Mouse (Mus musculus) heart, embryonic 11.5 days (tissue): ENCODE results near the gene Ifitm6. TPM values are rescaled to one million over a fixed set of nuclear protein-coding genes. Genes with fewer than 3 reads are reported as not detected.
A peak's percentile ranks its signal among the peaks of the same experiment; 100 is the strongest.

Experiments used
- ATAC-seq: fragments of 200-750 bp; cut with Nextera tagmentation; replicated peaks from 2 replicates; pipeline ENCODE4 v1.8.0; 2017; ENCODE audit warnings: moderate library complexity; ENCODE audit not compliant: insufficient number of reproducible peaks, low FRiP score, low TSS enrichment
- H3K27ac ChIP-seq: fragments of 300-500 bp; sonication (generic); 2 replicates; pipeline ENCODE4 v1.5.1; 2014; ENCODE audit warnings: mild to moderate bottlenecking, low read depth, low read length
- H3K27me3 ChIP-seq: fragments of 300-500 bp; sonication (generic); 2 replicates; pipeline ENCODE4 v1.6.1; 2014; ENCODE audit warnings: mild to moderate bottlenecking, low read length, mixed read lengths; ENCODE audit not compliant: control insufficient read depth, insufficient read depth
- H3K36me3 ChIP-seq: fragments of 300-500 bp; sonication (generic); 2 replicates; pipeline ENCODE4 v1.6.1; 2014; ENCODE audit warnings: mild to moderate bottlenecking, low read length, moderate library complexity, mixed read lengths; ENCODE audit not compliant: control insufficient read depth, insufficient read depth
- H3K4me1 ChIP-seq: fragments of 300-500 bp; sonication (generic); 2 replicates; pipeline ENCODE4 v1.6.1; 2014; ENCODE audit warnings: low read length; ENCODE audit not compliant: control insufficient read depth, insufficient read depth
- H3K4me2 ChIP-seq: fragments of 300-500 bp; sonication (generic); 2 replicates; pipeline ENCODE4 v1.6.1; 2014; ENCODE audit warnings: mild to moderate bottlenecking, moderate library complexity
- H3K4me3 ChIP-seq: fragments of 300-500 bp; sonication (generic); 2 replicates; pipeline ENCODE4 v1.5.1; 2014; ENCODE audit warnings: low read depth, low read length
- H3K9ac ChIP-seq: fragments of 300-500 bp; sonication (generic); 2 replicates; pipeline ENCODE4 v1.6.1; 2014; ENCODE audit warnings: mild to moderate bottlenecking, low read depth, low read length, moderate library complexity
- H3K9me3 ChIP-seq: fragments of 300-500 bp; sonication (generic); replicated peaks from 2 replicates; pipeline ENCODE4 v1.6.1; 2016; ENCODE audit warnings: low read length; ENCODE audit not compliant: control insufficient read depth
- WGBS: fragments of 180-500 bp; shearing (Covaris S2); extraction: QIAGEN DNeasy Blood & Tissue Kit; methylation state at CpG from one replicate; pipeline ENCODE4 v1.1.7; 2014; ENCODE audit not compliant: insufficient replicate concordance; 5-methylcytosine and 5-hydroxymethylcytosine counted together
- polyA plus RNA-seq: library from polyadenylated mRNA; unstranded; fragments of >200 nt; fragmentation: Nextera tagmentation; extraction: Ambion mirVana; gene quantifications from 2 replicates; pipeline ENCODE4 v1.2.1, GENCODE M21; 2014

Ifitm6 gene
- polyA plus RNA-seq, 1 experiment from 2014 or later = 0.26 TPM

GRCm38 (mm10) chr7:141024865-141025838, 7.4 kb upstream of the Ifitm6 start:
- 52% methylated on average over 6 of the region's 6 CpGs for WGBS
- H3K4me1 ChIP-seq = no peaks in the 10 kb centered on the region
- H3K27ac ChIP-seq = no peak overlapping the region

GRCm38 (mm10) chr7:141021489-141022449, 4.0 kb upstream of the Ifitm6 start:
- no peaks in the 10 kb centered on the region for H3K4me1 ChIP-seq

More at GRCm38 (mm10) chr7:141024865-141025838, 7.4 kb upstream of the Ifitm6 start:
- Histone ChIP-seq H3K9ac (no peak overlapping the region), H3K4me3 (no peak overlapping the region), H3K27me3 (no peaks in the 10 kb centered on the region), H3K36me3 (no peaks in the 10 kb centered on the region), H3K4me2 (no peak overlapping the region), H3K9me3 (no peaks in the 10 kb centered on the region)
- ATAC-seq = 0 out of 2 replicates have a peak, but pooled peaks have one; percentile 10

DNA sequence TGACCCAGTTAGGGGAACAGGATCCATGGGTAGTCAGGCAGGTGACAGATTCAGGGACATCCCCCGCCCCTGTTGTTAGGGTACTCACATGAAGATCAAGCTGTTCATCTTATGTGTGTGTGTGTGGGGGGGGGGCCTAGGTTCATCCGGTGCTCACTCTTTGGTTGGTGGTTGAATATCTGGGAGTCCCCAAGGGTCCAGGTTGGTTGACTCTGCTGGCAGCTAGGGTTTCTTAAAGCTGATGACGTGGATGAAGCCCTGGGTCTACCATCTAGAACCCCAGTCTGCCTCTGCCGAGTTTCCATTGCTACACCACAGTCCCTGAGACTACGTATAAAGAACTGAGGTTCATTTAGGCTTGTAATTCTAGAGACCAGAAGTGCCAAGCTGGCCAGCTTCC, 1.3 kb upstream of the Ifitm6 start:
- no peak overlapping the region for H3K9ac ChIP-seq
- no peaks in the 10 kb centered on the region for H3K4me1 ChIP-seq
- H3K27ac ChIP-seq = no peak overlapping the region
- WGBS = 80% methylated on average over 5 of the region's 5 CpGs
- no peak for ATAC-seq
- no peaks in the 10 kb centered on the region for H3K9me3 ChIP-seq
- H3K27me3 ChIP-seq = 0 out of 2 replicates have a peak, but pooled peaks cover 2% of the 10 kb centered on the region
- H3K36me3 ChIP-seq = no peaks in the 10 kb centered on the region
- no peak overlapping the region for H3K4me2 ChIP-seq
- H3K4me3 ChIP-seq = no peak overlapping the region

More at GRCm38 (mm10) chr7:141021489-141022449, 4.0 kb upstream of the Ifitm6 start:
- Histone ChIP-seq H3K27me3 (no peaks in the 10 kb centered on the region), H3K36me3 (no peaks in the 10 kb centered on the region), H3K9me3 (no peaks in the 10 kb centered on the region), H3K4me2 (no peak overlapping the region), H3K9ac (no peak overlapping the region), H3K27ac (no peak overlapping the region), H3K4me3 (no peak overlapping the region)
- ATAC-seq = no peak
- WGBS = 76% methylated on average over 14 of the region's 14 CpGs

GRCm38 (mm10) chr7:141016707-141017697, 722 bp downstream of the Ifitm6 start:
- no peak overlapping the region for H3K9ac ChIP-seq
- no peak overlapping the region for H3K4me3 ChIP-seq
- 74% methylated on average over 10 of the region's 10 CpGs for WGBS
- no peaks in the 10 kb centered on the region for H3K4me1 ChIP-seq
- ATAC-seq = no peak
- no peaks in the 10 kb centered on the region for H3K9me3 ChIP-seq
- H3K27ac ChIP-seq = no peak overlapping the region
- no peak overlapping the region for H3K4me2 ChIP-seq
- 0 out of 2 replicates have a peak, but pooled peaks cover 3% of the 10 kb centered on the region for H3K27me3 ChIP-seq
- no peaks in the 10 kb centered on the region for H3K36me3 ChIP-seq

GRCm38 (mm10) chr7:141011238-141011770, 6.4 kb downstream of the Ifitm6 start:
- Histone ChIP-seq H3K4me3 (no peak overlapping the region), H3K9me3 (no peaks in the 10 kb centered on the region), H3K4me1 (peaks cover 6% of the 10 kb centered on the region; the same call in 1 of the 2 replicates), H3K36me3 (no peaks in the 10 kb centered on the region), H3K4me2 (no peak overlapping the region), H3K27ac (no peak overlapping the region), H3K9ac (no peak overlapping the region), H3K27me3 (0 out of 2 replicates have a peak, but pooled peaks cover 10% of the 10 kb centered on the region)
- 84% methylated on average over 7 of the region's 7 CpGs for WGBS
- no peak for ATAC-seq

- no peaks in the 10 kb centered on the region for H3K9me3 ChIP-seq
- WGBS = 17% methylated on average over 10 of the region's 10 CpGs
- peaks cover 6% of the 10 kb centered on the region; the same call in 1 of the 2 replicates for H3K4me1 ChIP-seq
- H3K4me2 ChIP-seq = peak within 1 kb of the TSS; percentile 58
- peak within 1 kb of the TSS; percentile 35; the same call in 1 of the 2 replicates for H3K27ac ChIP-seq
- H3K4me3 ChIP-seq = peak within 1 kb of the TSS; percentile 38
- 0 out of 2 replicates have a peak, but pooled peaks cover 10% of the 10 kb centered on the region for H3K27me3 ChIP-seq
- H3K36me3 ChIP-seq = no peaks in the 10 kb centered on the region
- no peak for ATAC-seq
- H3K9ac ChIP-seq = peak within 1 kb of the TSS; percentile 58; the same call in 1 of the 2 replicates
Observed at GRCm38 (mm10) chr7:141010593-141010992, 7.1 kb downstream of the Ifitm6 start, which contains the start of gene Ifitm3. Gene Ifitm3, minus strand, starts transcription at chr7:141010770.

DNA sequence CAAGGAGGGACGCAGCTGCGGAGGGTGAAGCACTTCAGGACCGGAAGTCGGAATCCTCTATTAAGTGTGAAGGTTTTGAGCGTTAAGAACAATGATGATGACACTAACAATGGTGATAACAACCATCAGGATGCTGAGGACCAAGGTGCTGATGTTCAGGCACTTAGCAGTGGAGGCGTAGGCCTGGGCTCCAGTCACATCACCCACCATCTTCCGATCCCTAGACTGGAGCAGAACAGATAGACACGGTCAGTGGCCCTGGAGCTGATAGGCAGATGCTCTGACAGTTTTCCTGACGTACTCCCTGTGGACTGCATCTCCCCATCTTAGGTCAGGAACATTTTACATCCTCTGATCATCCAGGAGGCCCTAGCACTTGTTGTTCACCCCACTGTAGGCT, 8.1 kb downstream of the Ifitm6 start:
- no peak for ATAC-seq
- Histone ChIP-seq H3K36me3 (no peaks in the 10 kb centered on the region), H3K27ac (no peak overlapping the region), H3K4me2 (peak overlapping the region; percentile 58), H3K9me3 (no peaks in the 10 kb centered on the region), H3K27me3 (0 out of 2 replicates have a peak, but pooled peaks cover 10% of the 10 kb centered on the region), H3K4me3 (no peak overlapping the region), H3K9ac (no peak overlapping the region), H3K4me1 (peaks cover 6% of the 10 kb centered on the region; the same call in 1 of the 2 replicates)
- WGBS = 77% methylated on average over 9 of the region's 9 CpGs
